Mouse (Mus musculus): Measurements from ENCODE around the gene Aup1.

DNA sequence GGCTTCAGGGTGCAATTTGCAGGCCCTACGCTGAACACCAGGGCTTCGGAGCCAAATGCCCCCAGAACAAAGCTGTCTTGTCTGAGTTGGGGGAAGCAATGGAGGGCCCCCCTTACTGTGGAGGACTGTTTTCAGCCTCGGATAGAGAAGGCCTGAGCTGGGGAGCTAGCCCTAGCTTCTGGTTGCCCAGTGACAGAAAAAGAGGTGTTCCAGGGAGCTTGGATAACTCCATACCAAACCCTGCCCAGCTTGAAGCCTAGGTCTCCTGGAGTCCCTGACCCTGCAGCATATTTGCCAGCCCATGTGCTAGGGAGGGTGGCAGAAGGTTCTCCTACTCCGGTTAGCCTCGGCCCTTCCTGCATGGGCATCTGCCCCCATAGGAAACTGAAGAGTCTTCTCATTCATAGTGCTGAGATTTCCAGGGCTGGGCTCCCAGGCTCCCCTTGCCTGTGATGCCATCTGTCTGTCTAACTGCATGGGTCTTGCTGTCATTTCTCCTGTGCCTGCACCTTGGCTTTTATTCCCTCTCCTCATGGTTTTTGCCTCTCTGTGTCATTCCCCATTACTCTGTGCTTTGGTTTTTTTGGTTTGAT lies 19.8 kb upstream of the Aup1 start:
- TF ChIP-seq CTCF (IDR thresholded peaks at IDR 0.05; ENCODE audit: borderline replicate concordance, insufficient read depth, low read length) (no peak), POLR2A (IDR thresholded peaks at IDR 0.05; ENCODE audit: low read depth, low read length) (no peak)

All from embryonic fibroblast, embryonic 13.5 days (primary cell).